Mouse (Mus musculus): ENCODE measurements around the gene Rxfp2.

- TF ChIP-seq TAL1 (IDR thresholded peaks at IDR 0.05; ENCODE audit: low read length) (no peak), GATA1 (IDR thresholded peaks at IDR 0.05; ENCODE audit: low read length) (no peak)
Observed at GRCm38 (mm10) chr5:150026509-150027087, 8.1 kb downstream of the Rxfp2 start.
